Mouse (Mus musculus) hindbrain, embryonic 14.5 days (tissue): ENCODE data around the gene Gm45713. TPM values are rescaled to one million over a fixed set of nuclear protein-coding genes. Genes with fewer than 3 reads are reported as not detected.
A peak's percentile ranks its signal among the peaks of the same experiment; 100 is the strongest.
"Not testable (repeated sequence)": the region's sequence is repeated elsewhere in the genome, so short reads cannot be mapped to it uniquely, and the experiment has no call there.

Experiments used
- ATAC-seq: fragments of 200-750 bp; cut with Nextera tagmentation; 2 replicates; pipeline ENCODE4 v1.8.0; 2017; ENCODE audit warnings: moderate number of reproducible peaks, mild to moderate bottlenecking, moderate TSS enrichment, moderate library complexity; ENCODE audit not compliant: low FRiP score
- DNase-seq: peaks from one replicate; pipeline ENCODE4 v3.0.0-alpha.2; 2015; ENCODE audit warnings: low spot score
- H3K27ac ChIP-seq: fragments of 300-500 bp; sonication (generic); 2 replicates; pipeline ENCODE4 v1.5.1; 2014; ENCODE audit warnings: mild to moderate bottlenecking, moderate library complexity
- H3K27me3 ChIP-seq: fragments of 300-500 bp; sonication (generic); 2 replicates; pipeline ENCODE4 v1.6.1; 2014; ENCODE audit warnings: mild to moderate bottlenecking, low read length, mixed read lengths; ENCODE audit not compliant: control insufficient read depth, insufficient read depth
- H3K36me3 ChIP-seq: fragments of 300-500 bp; sonication (generic); replicated peaks from 2 replicates; pipeline ENCODE4 v1.6.1; 2014; ENCODE audit not compliant: control insufficient read depth, insufficient read depth
- H3K4me1 ChIP-seq: fragments of 300-500 bp; sonication (generic); replicated peaks from 2 replicates; pipeline ENCODE4 v1.6.1; 2014; ENCODE audit warnings: antibody characterized with exemption, low read length, mixed read lengths; ENCODE audit not compliant: control insufficient read depth, insufficient read depth
- H3K4me2 ChIP-seq: fragments of 300-500 bp; sonication (generic); replicated peaks from 2 replicates; pipeline ENCODE4 v1.6.1; 2014; ENCODE audit warnings: mild to moderate bottlenecking, moderate library complexity
- H3K4me3 ChIP-seq: fragments of 300-500 bp; sonication (generic); replicated peaks from 2 replicates; pipeline ENCODE4 v1.5.1; 2014; ENCODE audit warnings: mild to moderate bottlenecking, low read length
- H3K9ac ChIP-seq: fragments of 300-500 bp; sonication (generic); 2 replicates; pipeline ENCODE4 v1.6.1; 2014
- H3K9me3 ChIP-seq: fragments of 300-500 bp; sonication (generic); 2 replicates; pipeline ENCODE4 v1.6.1; 2016; ENCODE audit warnings: low read length; ENCODE audit not compliant: control insufficient read depth
- WGBS: fragments of 180-500 bp; shearing (Covaris S2); extraction: QIAGEN DNeasy Blood & Tissue Kit; methylation state at CpG from one replicate; pipeline ENCODE4 v1.1.7; 2014; 5-methylcytosine and 5-hydroxymethylcytosine counted together
- polyA plus RNA-seq: library from polyadenylated mRNA; unstranded; fragments of >200 nt; fragmentation: Nextera tagmentation; extraction: Ambion mirVana; gene quantifications from 2 replicates; pipeline ENCODE4 v1.2.1, GENCODE M21; 2014

The Gm45713 gene
- polyA plus RNA-seq, 1 experiment from 2014 or later, result not detected

GRCm38 (mm10) chr7:45111940-45112339 lies 24.1 kb downstream of the Gm45713 start:
- Histone ChIP-seq H3K9me3 (no peaks in the 10 kb centered on the region), H3K27ac (no peak overlapping the region), H3K4me1 (no peaks in the 10 kb centered on the region), H3K9ac (no peak overlapping the region), H3K36me3 (no peaks in the 10 kb centered on the region), H3K4me3 (no peak overlapping the region), H3K27me3 (no peaks in the 10 kb centered on the region), H3K4me2 (no peak overlapping the region)
- no peak for DNase-seq
- ATAC-seq, result no peak
- WGBS, result 75% methylated on average over 2 of the region's 2 CpGs

- H3K27me3 ChIP-seq, DNase-seq, H3K36me3 ChIP-seq, H3K4me1 ChIP-seq, H3K9me3 ChIP-seq, ATAC-seq, H3K4me2 ChIP-seq, H3K27ac ChIP-seq, H3K9ac ChIP-seq, H3K4me3 ChIP-seq: not testable (repeated sequence)
- WGBS, result 88% methylated on average over 4 of the region's 4 CpGs
These were observed 25.9 kb downstream of the Gm45713 start for GRCm38 (mm10) chr7:45110089-45110488.

GRCm38 (mm10) chr7:45107052-45107645 lies 28.9 kb downstream of the Gm45713 start:
- Histone ChIP-seq H3K9me3 (no peaks in the 10 kb centered on the region), H3K4me3 (no peak overlapping the region), H3K4me2 (no peak overlapping the region), H3K27me3 (no peaks in the 10 kb centered on the region), H3K27ac (no peak overlapping the region), H3K4me1 (no peaks in the 10 kb centered on the region), H3K9ac (no peak overlapping the region), H3K36me3 (no peaks in the 10 kb centered on the region)
- ATAC-seq, result no peak
- WGBS, result 54% methylated on average over 5 of the region's 5 CpGs
- DNase-seq, result no peak

GRCm38 (mm10) chr7:45106441-45106840 lies 29.6 kb downstream of the Gm45713 start:
- Histone ChIP-seq H3K36me3 (no peaks in the 10 kb centered on the region), H3K27ac (no peak overlapping the region), H3K9ac (no peak overlapping the region), H3K9me3 (no peaks in the 10 kb centered on the region), H3K27me3 (no peaks in the 10 kb centered on the region), H3K4me3 (no peak overlapping the region), H3K4me1 (no peaks in the 10 kb centered on the region), H3K4me2 (no peak overlapping the region)
- ATAC-seq (no peak), DNase-seq (no peak)
- 19% methylated on average over 6 of the region's 6 CpGs for WGBS

- H3K9me3 ChIP-seq, result no peaks in the 10 kb centered on the region
- no peaks in the 10 kb centered on the region for H3K4me1 ChIP-seq
- no peak overlapping the region for H3K9ac ChIP-seq
- H3K36me3 ChIP-seq, result no peaks in the 10 kb centered on the region
- DNase-seq (no peak), ATAC-seq (no peak)
- no peak overlapping the region for H3K27ac ChIP-seq
- 81% methylated on average over 8 of the region's 8 CpGs for WGBS
- H3K4me3 ChIP-seq, result no peak overlapping the region
- H3K4me2 ChIP-seq, result no peak overlapping the region
- no peaks in the 10 kb centered on the region for H3K27me3 ChIP-seq
These were observed 30.5 kb downstream of the Gm45713 start for GRCm38 (mm10) chr7:45105491-45105890.

- Histone ChIP-seq H3K4me1 (no peaks in the 10 kb centered on the region), H3K36me3 (no peaks in the 10 kb centered on the region), H3K4me2 (no peak overlapping the region), H3K27ac (no peak overlapping the region), H3K4me3 (no peak overlapping the region), H3K9ac (no peak overlapping the region), H3K9me3 (no peaks in the 10 kb centered on the region), H3K27me3 (no peaks in the 10 kb centered on the region)
- DNase-seq, result no peak
- WGBS, result 89% methylated on average over 5 of the region's 5 CpGs
- no peak for ATAC-seq
These were observed 31.1 kb downstream of the Gm45713 start for GRCm38 (mm10) chr7:45104941-45105340.

GRCm38 (mm10) chr7:45103652-45104180 lies 32.3 kb downstream of the Gm45713 start, which contains the start of gene Fcgrt:
Gene Fcgrt, minus strand, starts transcription at chr7:45103851.
- WGBS, result 70% methylated on average over 7 of the region's 7 CpGs
- no peaks in the 10 kb centered on the region for H3K27me3 ChIP-seq
- no peaks in the 10 kb centered on the region for H3K9me3 ChIP-seq
- no peaks in the 10 kb centered on the region for H3K4me1 ChIP-seq
- H3K36me3 ChIP-seq, result no peaks in the 10 kb centered on the region
- no peak within 1 kb of the TSS for H3K27ac ChIP-seq
- no peak within 1 kb of the TSS for H3K4me3 ChIP-seq
- ATAC-seq (no peak; the same call in 1 of the 2 replicates), DNase-seq (no peak)
- H3K9ac ChIP-seq, result 0 out of 2 replicates have a peak within 1 kb of the TSS, but pooled peaks have one; percentile 16
- H3K4me2 ChIP-seq, result peak within 1 kb of the TSS; percentile 34

GRCm38 (mm10) chr7:45102940-45103585 lies 33.0 kb downstream of the Gm45713 start:
- Histone ChIP-seq H3K4me1 (no peaks in the 10 kb centered on the region), H3K27ac (no peak overlapping the region), H3K27me3 (no peaks in the 10 kb centered on the region), H3K9me3 (no peaks in the 10 kb centered on the region), H3K36me3 (no peaks in the 10 kb centered on the region), H3K4me2 (peak overlapping the region; percentile 34), H3K9ac (0 out of 2 replicates have a peak overlapping the region, but pooled peaks have one; percentile 16), H3K4me3 (no peak overlapping the region)
- DNase-seq, result no peak
- ATAC-seq, result no peak
- 84% methylated on average over 9 of the region's 9 CpGs for WGBS

GRCm38 (mm10) chr7:45102441-45102840 lies 33.6 kb downstream of the Gm45713 start:
- peak overlapping the region; percentile 34 for H3K4me2 ChIP-seq
- no peak overlapping the region for H3K9ac ChIP-seq
- 88% methylated on average over 11 of the region's 11 CpGs for WGBS

More at GRCm38 (mm10) chr7:45102441-45102840, 33.6 kb downstream of the Gm45713 start:
- Histone ChIP-seq H3K9me3 (no peaks in the 10 kb centered on the region), H3K4me3 (no peak overlapping the region), H3K36me3 (no peaks in the 10 kb centered on the region), H3K4me1 (no peaks in the 10 kb centered on the region), H3K27ac (no peak overlapping the region), H3K27me3 (no peaks in the 10 kb centered on the region)
- ATAC-seq (no peak), DNase-seq (no peak)
